In the genomic region with DNA sequence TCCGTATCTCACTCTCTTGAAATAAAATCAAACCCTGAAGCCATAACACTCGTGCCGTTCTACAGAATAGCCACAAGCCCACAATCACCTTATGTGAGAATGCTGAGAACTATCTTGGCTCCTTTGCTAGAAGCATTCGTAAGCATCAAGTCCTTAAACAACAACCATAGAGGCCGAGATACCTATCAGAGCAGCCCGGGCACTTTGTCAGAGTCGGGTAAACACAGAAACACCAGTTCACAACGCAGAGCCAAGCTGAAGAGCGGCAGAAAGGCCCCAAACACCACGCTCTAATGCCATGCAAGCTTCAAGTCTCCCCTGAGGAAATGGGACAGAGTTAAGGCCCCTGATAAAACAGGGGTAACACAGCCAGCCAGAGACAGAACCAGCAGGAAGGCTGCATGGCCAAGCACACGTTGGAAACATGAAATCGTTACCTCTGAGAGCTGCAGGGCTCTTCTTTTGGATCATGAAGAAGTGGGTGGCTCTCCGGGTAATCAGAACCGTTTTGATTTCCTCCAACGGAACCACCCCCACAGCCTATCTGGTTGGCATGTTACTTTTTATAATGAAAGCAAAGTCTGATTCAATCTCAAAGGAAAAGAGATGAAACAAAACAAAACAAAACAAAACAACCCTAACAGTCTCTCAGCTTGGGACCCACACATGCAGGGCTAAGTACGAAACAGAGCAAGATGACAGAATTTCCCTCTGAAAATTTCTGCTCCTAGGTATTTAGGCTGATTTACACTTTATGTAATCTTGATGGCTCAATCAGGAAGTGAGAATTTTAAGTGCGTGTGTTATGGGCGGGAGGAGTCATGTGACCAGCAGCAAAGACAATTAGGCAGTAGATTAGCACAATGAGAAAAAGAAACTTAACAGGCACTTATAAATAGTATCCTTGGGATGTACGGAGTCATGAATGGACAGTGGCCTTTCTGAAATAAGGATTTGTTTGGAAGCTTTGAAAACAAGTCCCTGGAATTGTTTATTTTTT, we compare ENCODE assay signal across 9 mouse cellular contexts.
DNase-seq lines count a peak whose midpoint lies in the region; ATAC-seq lines count a peak whose summit lies in the region.
"Had no signal": no experiment of that assay in that cellular context is flagged by ENCODE, and none has a peak within 500 bp of the region (broad histone marks: within the 10 kb centered on the region; RNA-seq: fewer than 3 reads in every experiment).

No protein-coding gene starts in this region.

- intact Hi-C loops in heart, postnatal 36 days (cut with DNase I), result loop anchor here (5.0 kb wide), 1 partner anchor 37 kb away; no protein-coding TSS in a partner anchor

- ATAC-seq in heart, embryonic 12.5 days (ENCODE audit: insufficient number of reproducible peaks, low FRiP score), result no peak
- peak; percentile 35 for ATAC-seq in common myeloid progenitor, adult 5-6 weeks (replicated peaks; ENCODE audit: low read depth, poor library complexity, severe bottlenecking)
- ATAC-seq in lung, embryonic 15.5 days (ENCODE audit: borderline replicate concordance, extremely low read depth, low FRiP score, low TSS enrichment), result no peak
- no peak for ATAC-seq in midbrain, embryonic 13.5 days

- peak overlapping the region; percentile 37 for H3K4me2 ChIP-seq in heart, embryonic 12.5 days
- peak overlapping the region; percentile 4; the same call in 1 of the 2 replicates for H3K4me2 ChIP-seq in lung, embryonic 15.5 days
- no peak overlapping the region for H3K4me2 ChIP-seq in midbrain, embryonic 13.5 days (replicated peaks)
- H3K4me2 ChIP-seq: embryonic facial prominence, embryonic 13.5 days had no signal

- H3K9ac ChIP-seq in heart, embryonic 12.5 days, result no peak overlapping the region
- no peak overlapping the region for H3K9ac ChIP-seq in lung, embryonic 15.5 days
- no peak overlapping the region for H3K9ac ChIP-seq in midbrain, embryonic 13.5 days (replicated peaks)
- H3K9ac ChIP-seq: embryonic facial prominence, embryonic 13.5 days had no signal

- H3K27me3 ChIP-seq in heart, embryonic 12.5 days (replicated peaks), result no peaks in the 10 kb centered on the region
- H3K27me3 ChIP-seq in lung, embryonic 15.5 days, result no peaks in the 10 kb centered on the region
- H3K27me3 ChIP-seq in midbrain, embryonic 13.5 days, result no peaks in the 10 kb centered on the region
- H3K27me3 ChIP-seq: embryonic facial prominence, embryonic 13.5 days had no signal

- no peaks in the 10 kb centered on the region for H3K36me3 ChIP-seq in heart, embryonic 12.5 days
- no peaks in the 10 kb centered on the region for H3K36me3 ChIP-seq in lung, embryonic 15.5 days
- no peaks in the 10 kb centered on the region for H3K36me3 ChIP-seq in midbrain, embryonic 13.5 days
- H3K36me3 ChIP-seq: embryonic facial prominence, embryonic 13.5 days had no signal

- peaks cover 56% of the 10 kb centered on the region for H3K4me1 ChIP-seq in heart, embryonic 12.5 days (replicated peaks)
- peaks cover 4% of the 10 kb centered on the region; the same call in 1 of the 2 replicates for H3K4me1 ChIP-seq in lung, embryonic 15.5 days
- H3K4me1 ChIP-seq in midbrain, embryonic 13.5 days (replicated peaks), result 0 out of 2 replicates have a peak, but pooled peaks cover 13% of the 10 kb centered on the region

- H3K4me3 ChIP-seq in heart, embryonic 12.5 days, result no peak overlapping the region
- H3K4me3 ChIP-seq in lung, embryonic 15.5 days, result no peak overlapping the region
- H3K4me3 ChIP-seq in midbrain, embryonic 13.5 days (replicated peaks), result no peak overlapping the region
- H3K4me3 ChIP-seq: embryonic facial prominence, embryonic 13.5 days had no signal

- WGBS in heart, embryonic 12.5 days, result 35% methylated on average over 19 of the region's 19 CpGs
- 56% methylated on average over 19 of the region's 19 CpGs for WGBS in lung, embryonic 15.5 days
- WGBS in midbrain, embryonic 13.5 days, result 80% methylated on average over 19 of the region's 19 CpGs

- peak overlapping the region; percentile 57 for H3K27ac ChIP-seq in heart, embryonic 12.5 days (ENCODE audit: poor library complexity, severe bottlenecking)
- no peak overlapping the region for H3K27ac ChIP-seq in lung, embryonic 15.5 days
- H3K27ac ChIP-seq in midbrain, embryonic 13.5 days, result no peak overlapping the region
- H3K27ac ChIP-seq: embryonic facial prominence, embryonic 13.5 days had no signal

- no peak for DNase-seq in heart, postnatal 36 days
- peak; percentile 24 for DNase-seq in A20 (ENCODE audit: low read depth, low spot score)
- DNase-seq in ovary, postnatal 14 days (ENCODE audit: low spot score), result no peak
- DNase-seq in right cerebral cortex, postnatal 10 days (ENCODE audit: low spot score in 2 of 2), result no peak

- H3K9me3 ChIP-seq in heart, embryonic 12.5 days (replicated peaks), result 0 out of 2 replicates have a peak, but pooled peaks cover under 1% of the 10 kb centered on the region
- H3K9me3 ChIP-seq in lung, embryonic 15.5 days, result no peaks in the 10 kb centered on the region
- 0 out of 2 replicates have a peak, but pooled peaks cover under 1% of the 10 kb centered on the region for H3K9me3 ChIP-seq in midbrain, embryonic 13.5 days
- H3K9me3 ChIP-seq: embryonic facial prominence, embryonic 13.5 days had no signal
